Mouse (Mus musculus) megakaryocyte-erythroid progenitor cell, adult 5 weeks (primary cell): Measurements from ENCODE around the gene Nsun6. TPM values are rescaled to one million over a fixed set of nuclear protein-coding genes. Genes with fewer than 3 reads are reported as not detected.

Source experiments
- polyA plus RNA-seq: library from polyadenylated mRNA; stranded (reverse); fragments of >175 nt; gene quantifications from 2 replicates; pipeline ENCODE4 v1.2.3, GENCODE M21; 2012

Gene Nsun6
- 0.26 and 0.62 TPM in 2 replicates for polyA plus RNA-seq

GRCm38 (mm10) chr2:15054945-15055637, at the start of gene Nsun6:
Gene Nsun6, minus strand, starts transcription at chr2:15055069.

GRCm38 (mm10) chr2:15049117-15049873, 5.6 kb downstream of the Nsun6 start, which contains the start of gene Arl5b:
Gene Arl5b, plus strand, starts transcription at chr2:15049395.

Other genes starting within 250 kb of the Nsun6 start
- 8.5 and 10.1 TPM in 2 replicates for gene Arl5b, start 5.7 kb downstream of the Nsun6 start, polyA plus RNA-seq